Mouse (Mus musculus): ENCODE data around the gene Ikzf3. TPM values are rescaled to one million over a fixed set of nuclear protein-coding genes. Genes with fewer than 3 reads are reported as not detected.

The Ikzf3 gene
- polyA plus RNA-seq, 1 experiment from 2014 or later, result 0.07 TPM

DNA sequence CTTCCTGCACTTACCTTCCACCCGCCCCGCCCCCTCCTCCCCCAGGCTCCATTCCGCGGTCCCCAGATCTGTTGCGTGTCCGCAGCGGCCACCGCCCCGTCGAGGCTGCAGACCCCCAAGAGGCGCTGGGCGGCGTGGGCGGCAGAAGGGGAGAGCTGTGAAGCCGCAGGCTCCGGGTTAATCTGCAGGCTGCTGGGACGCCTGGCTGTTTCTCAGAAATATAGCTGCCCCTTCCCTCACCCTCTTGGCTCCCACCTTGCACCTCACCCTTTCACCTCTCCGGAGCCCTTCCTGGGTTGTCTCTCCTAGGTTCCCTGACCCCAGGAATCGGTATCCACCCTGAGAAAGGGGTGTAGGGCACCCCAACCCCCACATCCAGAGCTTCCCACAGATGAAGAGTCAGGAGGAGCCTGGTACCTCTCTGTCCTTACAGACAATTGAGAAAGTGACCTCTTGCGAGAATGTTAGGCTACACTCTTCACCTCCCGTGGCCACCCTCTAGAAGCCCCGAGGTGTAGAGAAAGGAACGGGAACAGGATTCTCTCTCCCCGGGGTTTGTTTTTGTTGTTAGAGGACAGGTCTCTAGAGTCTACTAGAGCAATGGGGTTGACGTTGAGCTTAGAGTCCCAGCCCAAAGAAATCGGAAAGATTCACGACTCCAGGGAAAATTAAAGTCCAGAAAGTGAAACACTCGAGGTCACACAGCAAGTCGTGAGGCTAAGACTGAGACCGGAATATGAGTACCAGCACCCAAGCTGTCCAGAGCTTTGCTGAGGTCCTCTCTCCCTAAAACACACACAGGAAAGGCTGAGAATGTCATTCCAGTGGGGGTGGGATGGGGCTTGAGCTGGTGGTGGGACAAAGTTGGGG, 87.5 kb downstream of the Ikzf3 start:
- Histone ChIP-seq H3K27me3 (ENCODE audit: insufficient read depth, poor library complexity, severe bottlenecking) (peaks cover 58% of the 10 kb centered on the region), H3K27ac (peak overlapping the region; percentile 83), H3K4me1 (replicated peaks) (peaks cover 22% of the 10 kb centered on the region), H3K4me3 (peak overlapping the region; percentile 63), H3K9me3 (no peaks in the 10 kb centered on the region), H3K36me3 (0 out of 2 replicates have a peak, but pooled peaks cover 8% of the 10 kb centered on the region)
- DNase-seq (ENCODE audit: low spot score), result peak; percentile 23
- 3% methylated on average over 30 of the region's 30 CpGs for whole genome bisulfite sequencing

DNA sequence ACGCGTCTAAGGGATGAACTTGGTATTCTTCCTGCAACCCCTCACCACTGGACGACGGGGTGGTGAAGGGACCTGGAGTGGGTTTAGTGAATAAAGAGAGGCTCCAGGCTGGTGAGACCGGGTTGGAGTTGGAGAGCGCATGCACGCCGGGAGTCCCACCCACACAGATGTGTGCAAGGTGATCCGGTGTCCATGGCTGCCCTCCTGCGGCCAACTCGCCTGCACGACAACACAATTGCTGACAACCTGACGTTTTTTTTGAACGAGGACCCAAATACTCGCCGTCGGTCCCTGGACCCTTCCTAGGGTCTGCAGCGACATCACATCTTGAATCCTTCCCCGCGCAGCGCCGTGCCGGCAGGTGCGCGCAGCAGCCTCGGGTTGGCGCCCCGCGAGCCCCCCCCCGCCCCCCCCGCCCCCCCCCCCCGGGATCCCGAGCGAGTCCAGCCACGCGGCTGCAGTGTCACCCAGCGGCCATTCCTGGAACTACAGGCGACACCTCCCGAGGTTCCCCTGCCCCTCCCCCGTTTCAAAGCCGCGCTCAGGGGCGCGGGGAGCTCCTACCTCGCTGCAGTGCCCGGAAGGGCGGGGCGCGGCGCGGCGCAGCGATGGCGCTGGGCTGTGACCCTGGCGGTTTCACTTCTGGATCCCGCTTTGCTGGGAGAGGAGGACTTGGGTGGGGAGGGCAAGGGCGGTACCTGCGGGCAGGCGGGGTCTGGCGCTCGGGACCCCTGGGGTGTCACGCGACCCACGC, 88.3 kb downstream of the Ikzf3 start:
- H3K27ac ChIP-seq, result peak overlapping the region; percentile 83
- peaks cover 58% of the 10 kb centered on the region for H3K27me3 ChIP-seq (ENCODE audit: insufficient read depth, poor library complexity, severe bottlenecking)
- 0 out of 2 replicates have a peak, but pooled peaks cover 8% of the 10 kb centered on the region for H3K36me3 ChIP-seq
- peak overlapping the region; percentile 63 for H3K4me3 ChIP-seq
- peak; percentile 86 for DNase-seq (ENCODE audit: low spot score)
- peaks cover 22% of the 10 kb centered on the region for H3K4me1 ChIP-seq (replicated peaks)
- 1% methylated on average over 63 of the region's 64 CpGs for WGBS
- no peaks in the 10 kb centered on the region for H3K9me3 ChIP-seq

DNA sequence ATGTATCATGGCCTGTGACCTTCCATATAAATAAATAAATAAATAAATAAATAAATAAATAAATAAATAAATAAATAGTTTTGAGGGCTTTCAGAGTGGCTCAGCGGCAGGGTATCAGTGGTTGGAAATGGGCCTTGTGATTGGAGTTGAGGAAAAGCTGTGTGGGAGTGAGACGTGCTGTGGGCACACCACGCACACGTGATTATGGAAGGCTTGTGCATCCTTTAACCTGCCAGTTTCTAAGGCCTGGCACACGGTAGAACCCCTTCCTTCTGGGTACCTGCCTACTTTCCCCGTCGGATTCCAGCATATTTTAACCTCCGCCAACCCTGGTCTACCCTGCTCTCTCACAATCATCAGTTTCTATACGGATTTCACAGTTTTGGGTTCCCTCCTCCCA, 88.9 kb downstream of the Ikzf3 start:
- 28% methylated on average over 9 of the region's 9 CpGs for WGBS
- Histone ChIP-seq H3K27ac (peak overlapping the region; percentile 83), H3K4me1 (replicated peaks) (peaks cover 22% of the 10 kb centered on the region), H3K36me3 (0 out of 2 replicates have a peak, but pooled peaks cover 8% of the 10 kb centered on the region), H3K27me3 (ENCODE audit: insufficient read depth, poor library complexity, severe bottlenecking) (peaks cover 53% of the 10 kb centered on the region), H3K9me3 (no peaks in the 10 kb centered on the region), H3K4me3 (peak overlapping the region; percentile 63)
- no peak for DNase-seq (ENCODE audit: low spot score)

DNA sequence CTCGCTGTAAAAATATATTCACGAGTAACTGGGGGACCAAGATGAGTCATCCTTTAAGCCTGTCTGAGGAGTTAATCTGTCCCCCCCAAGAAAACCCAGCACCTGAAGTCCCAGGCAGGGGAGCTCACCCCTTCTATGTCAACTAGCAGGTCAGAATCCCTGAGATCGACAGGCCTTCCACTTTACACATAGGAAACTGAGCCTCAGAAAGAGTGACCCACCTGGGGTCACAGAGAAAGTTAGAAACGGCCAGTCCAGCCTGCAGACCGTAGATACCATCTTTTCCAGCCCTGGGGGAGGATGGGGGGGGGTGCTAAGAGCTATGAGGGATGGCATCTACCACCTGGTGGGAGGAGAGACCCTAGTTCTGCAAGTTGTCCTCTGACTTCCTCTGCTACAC, 89.3 kb downstream of the Ikzf3 start:
- WGBS, result 77% methylated on average over 5 of the region's 5 CpGs
- no peak overlapping the region for H3K4me3 ChIP-seq

DNA sequence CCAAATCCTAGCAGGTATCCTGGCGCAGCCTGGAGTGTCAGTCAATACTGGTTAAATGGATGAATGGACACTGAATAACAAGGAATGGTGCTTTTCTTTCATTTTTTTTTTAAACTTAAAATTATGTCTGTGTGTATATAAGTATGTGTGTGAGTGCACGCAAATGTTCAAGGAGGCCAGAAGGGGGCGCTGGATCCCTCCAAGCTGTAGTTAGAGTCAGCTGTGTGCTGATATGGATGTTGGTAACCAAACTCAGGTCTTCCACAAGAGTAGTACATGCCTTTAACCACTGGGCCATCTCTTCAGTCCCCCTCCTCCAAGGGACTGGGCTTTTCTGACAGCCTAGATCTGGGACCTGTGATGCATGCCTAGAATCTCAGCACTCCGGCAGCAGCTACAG, 90.3 kb downstream of the Ikzf3 start:
- Histone ChIP-seq H3K27ac (no peak overlapping the region), H3K36me3 (0 out of 2 replicates have a peak, but pooled peaks cover 8% of the 10 kb centered on the region), H3K4me3 (no peak overlapping the region), H3K9me3 (no peaks in the 10 kb centered on the region), H3K4me1 (replicated peaks) (peaks cover 22% of the 10 kb centered on the region), H3K27me3 (ENCODE audit: insufficient read depth, poor library complexity, severe bottlenecking) (peaks cover 39% of the 10 kb centered on the region)
- WGBS, result 82% methylated on average over 4 of the region's 4 CpGs
- no peak for DNase-seq (ENCODE audit: low spot score)

More for the DNA sequence above, 89.3 kb downstream of the Ikzf3 start:
- H3K27ac ChIP-seq, result no peak overlapping the region
- H3K9me3 ChIP-seq, result no peaks in the 10 kb centered on the region
- H3K36me3 ChIP-seq, result 0 out of 2 replicates have a peak, but pooled peaks cover 8% of the 10 kb centered on the region
- H3K4me1 ChIP-seq (replicated peaks), result peaks cover 22% of the 10 kb centered on the region
- H3K27me3 ChIP-seq (ENCODE audit: insufficient read depth, poor library complexity, severe bottlenecking), result peaks cover 49% of the 10 kb centered on the region
- no peak for DNase-seq (ENCODE audit: low spot score)

DNA sequence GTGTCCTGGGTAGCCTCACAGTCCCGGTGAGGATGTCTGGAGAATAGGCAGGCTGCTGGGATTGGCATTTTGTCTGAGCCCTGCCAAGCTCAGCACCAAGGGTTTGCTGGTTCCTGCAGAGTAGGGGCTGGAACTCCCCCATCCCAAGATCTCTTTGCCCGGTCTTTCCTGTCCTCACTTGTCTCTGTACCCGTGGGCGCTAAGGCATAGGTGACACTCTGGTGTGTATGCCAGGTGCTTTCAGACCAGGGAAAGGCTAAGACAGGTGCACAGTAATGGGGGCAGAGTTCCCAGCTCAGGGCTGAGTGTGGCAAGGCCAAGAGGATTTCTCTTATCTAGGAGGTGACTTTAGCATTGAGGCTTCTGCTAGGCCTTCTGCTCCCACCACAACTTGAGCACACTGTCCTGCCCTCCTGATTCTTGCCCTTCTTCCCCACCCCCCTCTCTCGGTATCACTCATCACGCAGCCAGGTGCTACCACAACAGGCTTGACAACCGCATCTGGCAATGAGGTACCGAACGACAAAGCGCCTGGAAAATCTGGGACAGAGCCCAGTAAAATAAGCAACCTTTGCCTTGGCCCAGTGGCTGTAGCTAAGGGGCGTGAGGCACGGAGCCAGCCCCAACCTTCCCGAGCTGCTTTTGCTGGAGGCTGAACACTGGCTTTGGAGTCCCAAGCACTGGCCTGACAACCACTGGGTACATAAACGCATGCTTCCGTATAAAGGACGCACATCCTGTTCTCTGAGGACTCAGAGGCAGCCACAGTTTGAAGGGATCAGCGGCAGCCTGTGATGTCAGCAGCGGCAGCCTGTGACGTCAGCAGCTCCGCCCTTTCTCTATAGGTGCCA, 95.7 kb downstream of the Ikzf3 start:
- no peak for DNase-seq (ENCODE audit: low spot score)
- no peaks in the 10 kb centered on the region for H3K9me3 ChIP-seq
- 88% methylated on average over 20 of the region's 20 CpGs for WGBS
- H3K4me1 ChIP-seq (replicated peaks), result peaks cover 37% of the 10 kb centered on the region
- peaks cover 47% of the 10 kb centered on the region for H3K27me3 ChIP-seq (ENCODE audit: insufficient read depth, poor library complexity, severe bottlenecking)
- no peak overlapping the region for H3K4me3 ChIP-seq
- H3K27ac ChIP-seq, result no peak overlapping the region
- 0 out of 2 replicates have a peak, but pooled peaks cover 8% of the 10 kb centered on the region for H3K36me3 ChIP-seq

DNA sequence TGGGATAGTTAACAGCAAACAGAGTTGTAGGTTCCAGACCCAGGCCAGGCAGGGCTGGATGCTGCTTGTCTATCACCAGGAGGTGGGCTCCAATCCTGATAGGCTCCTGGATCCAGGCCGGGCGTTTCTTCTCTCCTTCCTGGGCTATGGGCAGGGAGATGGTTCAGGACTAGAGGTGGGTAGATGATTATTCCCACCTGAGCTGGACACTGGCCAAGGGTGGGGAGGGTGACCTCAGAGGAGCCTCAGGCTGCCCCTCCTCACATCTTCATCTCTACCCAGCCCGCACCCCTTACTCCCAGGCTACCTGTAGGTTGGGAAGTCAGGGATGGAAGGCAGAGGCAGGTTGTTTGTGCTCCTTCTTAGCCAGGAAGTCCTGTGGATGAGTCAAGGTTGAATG, 96.4 kb downstream of the Ikzf3 start:
- no peak overlapping the region for H3K4me3 ChIP-seq
- H3K9me3 ChIP-seq, result no peaks in the 10 kb centered on the region
- WGBS, result 83% methylated on average over 3 of the region's 3 CpGs
- peaks cover 37% of the 10 kb centered on the region for H3K4me1 ChIP-seq (replicated peaks)
- H3K27me3 ChIP-seq (ENCODE audit: insufficient read depth, poor library complexity, severe bottlenecking), result peaks cover 50% of the 10 kb centered on the region
- H3K27ac ChIP-seq, result no peak overlapping the region
- no peak for DNase-seq (ENCODE audit: low spot score)
- H3K36me3 ChIP-seq, result 0 out of 2 replicates have a peak, but pooled peaks cover 3% of the 10 kb centered on the region

DNA sequence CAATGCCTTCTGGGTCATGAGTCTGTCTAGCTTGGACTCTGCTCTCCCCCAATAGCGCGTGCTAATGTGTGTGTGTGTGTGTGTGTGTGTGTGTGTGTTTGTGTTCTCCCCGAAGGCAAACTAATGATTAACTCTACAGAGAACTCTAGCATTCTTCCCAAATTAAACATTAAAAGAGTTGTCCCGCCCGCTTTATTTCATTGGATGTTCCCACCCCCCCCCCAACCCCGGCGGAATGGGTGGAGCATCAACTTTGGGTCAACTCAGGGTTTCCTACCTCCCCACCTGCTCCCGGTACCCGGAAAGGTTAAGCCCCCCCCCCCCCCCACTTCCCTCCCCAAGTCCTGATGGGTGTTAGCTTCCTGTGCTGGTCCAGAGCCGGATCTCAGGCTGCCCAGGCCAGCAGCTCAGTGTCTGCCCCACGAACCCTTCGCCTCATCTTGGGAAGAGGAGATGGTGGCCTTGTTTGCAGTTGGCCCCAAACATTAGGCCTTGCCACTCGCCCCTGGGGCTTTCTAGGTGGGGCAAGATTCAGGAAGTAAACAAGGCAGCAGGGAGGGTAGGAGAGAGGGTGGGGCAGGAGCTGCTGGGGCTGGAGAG, 97.5 kb downstream of the Ikzf3 start:
- peaks cover 50% of the 10 kb centered on the region for H3K27me3 ChIP-seq (ENCODE audit: insufficient read depth, poor library complexity, severe bottlenecking)
- H3K9me3 ChIP-seq, result no peaks in the 10 kb centered on the region
- 41% methylated on average over 13 of the region's 13 CpGs for WGBS
- H3K36me3 ChIP-seq, result no peaks in the 10 kb centered on the region
- H3K4me1 ChIP-seq (replicated peaks), result peaks cover 37% of the 10 kb centered on the region
- 0 out of 2 replicates have a peak overlapping the region, but pooled peaks have one; percentile 74 for H3K27ac ChIP-seq
- H3K4me3 ChIP-seq, result peak overlapping the region; percentile 38
- no peak for DNase-seq (ENCODE audit: low spot score)

DNA sequence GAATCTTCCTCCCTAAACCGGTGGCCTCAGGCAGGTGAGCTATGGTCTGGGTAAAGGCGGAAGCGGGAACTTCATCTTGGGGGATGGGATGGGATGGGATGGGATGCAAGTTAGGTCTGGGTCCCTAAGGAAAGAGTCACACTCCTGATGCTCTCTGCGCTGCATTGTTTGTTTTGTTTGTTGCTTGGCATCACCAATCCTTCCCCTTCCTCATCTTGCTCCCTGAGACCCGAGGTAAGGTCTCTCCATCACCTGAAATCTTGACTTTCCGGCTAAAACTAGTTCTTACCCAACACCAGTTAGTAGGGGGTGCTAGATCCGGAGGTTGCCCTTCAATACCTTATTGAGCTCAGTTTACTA, 98.4 kb downstream of the Ikzf3 start:
- Histone ChIP-seq H3K36me3 (no peaks in the 10 kb centered on the region), H3K4me1 (replicated peaks) (peaks cover 37% of the 10 kb centered on the region), H3K4me3 (peak overlapping the region; percentile 38), H3K27ac (peak overlapping the region; percentile 74), H3K9me3 (no peaks in the 10 kb centered on the region), H3K27me3 (ENCODE audit: insufficient read depth, poor library complexity, severe bottlenecking) (peaks cover 50% of the 10 kb centered on the region)
- WGBS, result 8% methylated on average over 7 of the region's 7 CpGs
- no peak for DNase-seq (ENCODE audit: low spot score)

DNA sequence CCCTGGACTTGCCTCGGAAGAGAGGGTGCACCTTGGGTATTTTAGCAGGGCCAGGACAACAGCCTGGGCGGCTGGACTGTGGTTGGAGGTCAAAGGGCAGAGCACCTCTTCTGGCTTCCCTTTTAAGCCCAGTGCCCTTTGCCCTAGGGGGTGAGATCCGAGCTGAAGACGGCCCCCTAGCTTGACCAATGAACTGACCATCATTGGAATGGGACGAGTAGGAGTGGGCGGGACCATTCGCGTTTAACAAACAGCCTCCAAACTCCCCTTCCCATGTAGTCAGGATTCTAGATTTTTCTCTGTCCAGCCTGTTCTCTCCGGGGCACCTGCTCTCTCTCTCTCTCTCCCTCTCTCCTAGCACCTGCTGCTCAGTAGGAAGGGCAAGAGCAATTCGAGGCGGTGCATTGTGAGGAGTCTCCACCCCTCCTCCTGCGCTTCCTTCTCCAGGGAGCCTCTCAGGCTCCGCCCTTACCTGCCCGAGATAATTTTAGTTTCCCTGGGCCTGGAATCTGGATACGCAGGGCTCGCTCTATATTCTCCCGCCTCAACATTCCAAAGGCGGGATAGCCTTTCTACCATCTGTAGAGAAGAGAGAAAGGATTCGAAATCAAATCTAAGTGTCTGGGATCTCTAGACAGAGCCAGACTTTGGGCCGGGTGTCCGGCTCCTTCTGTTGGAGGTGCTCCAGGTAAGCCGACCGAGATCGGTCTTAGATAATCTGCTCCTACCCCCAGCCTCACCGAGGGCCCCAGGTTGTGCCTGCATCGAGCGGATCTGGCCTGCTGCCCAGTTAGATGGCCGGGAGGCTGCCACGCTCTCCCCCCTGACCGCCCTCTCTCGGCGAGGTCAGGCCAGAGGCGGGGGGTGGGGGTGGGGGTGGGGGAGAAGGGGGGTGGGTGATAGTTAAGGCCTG, 99.0 kb downstream of the Ikzf3 start:
- Histone ChIP-seq H3K4me3 (peak overlapping the region; percentile 38), H3K27ac (peak overlapping the region; percentile 74), H3K4me1 (replicated peaks) (peaks cover 37% of the 10 kb centered on the region), H3K27me3 (ENCODE audit: insufficient read depth, poor library complexity, severe bottlenecking) (peaks cover 50% of the 10 kb centered on the region), H3K9me3 (no peaks in the 10 kb centered on the region), H3K36me3 (no peaks in the 10 kb centered on the region)
- WGBS, result 1% methylated on average over 33 of the region's 33 CpGs
- DNase-seq (ENCODE audit: low spot score), result peak; percentile 29

DNA sequence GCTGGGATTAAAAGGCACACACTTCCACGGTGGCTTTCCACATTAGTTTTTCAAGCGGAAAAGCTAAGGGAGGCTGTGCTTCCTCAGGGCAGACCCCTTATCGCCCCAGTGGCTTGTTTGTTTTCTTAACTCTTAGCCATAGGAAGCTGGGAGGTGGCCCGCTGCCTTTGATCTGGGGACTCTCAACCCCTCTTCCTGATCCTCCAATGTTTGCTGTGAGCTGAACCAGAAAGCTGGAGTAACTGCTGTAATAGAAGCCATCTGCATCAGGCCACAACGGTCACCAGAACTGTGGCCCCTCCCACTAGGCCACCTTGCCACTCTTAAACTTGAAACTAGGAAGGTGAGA, 99.6 kb downstream of the Ikzf3 start, which contains the start of gene Grb7:
Gene Grb7 (plus strand): TSS at position 182 of the 349 bp plus-strand sequence.
- Histone ChIP-seq H3K27ac (peak within 1 kb of the TSS; percentile 74), H3K36me3 (no peaks in the 10 kb centered on the region), H3K4me1 (replicated peaks) (peaks cover 37% of the 10 kb centered on the region), H3K9me3 (no peaks in the 10 kb centered on the region), H3K27me3 (ENCODE audit: insufficient read depth, poor library complexity, severe bottlenecking) (peaks cover 50% of the 10 kb centered on the region), H3K4me3 (peak within 1 kb of the TSS; percentile 38)
- WGBS, result 7% methylated on average over 5 of the region's 5 CpGs
- peak; percentile 29 for DNase-seq (ENCODE audit: low spot score)

Measured in hindbrain, embryonic 10.5 days (tissue).